23 mouse cellular contexts compared by ENCODE assay signal in genomic region chr1:20248169-20248568, GRCm38 (mm10).
"Had no signal": no experiment of that assay in that cellular context is flagged by ENCODE, and none has a peak within 500 bp of the region (broad histone marks: within the 10 kb centered on the region; RNA-seq: fewer than 3 reads in every experiment).

No protein-coding gene starts in this region.

- H3K36me3 ChIP-seq: lung, embryonic 15.5 days; midbrain, embryonic 10.5 days; midbrain, embryonic 12.5 days; neural tube, embryonic 13.5 days; neural tube, embryonic 15.5 days had no signal

- H3K4me2 ChIP-seq: lung, embryonic 15.5 days; midbrain, embryonic 12.5 days; neural tube, embryonic 13.5 days; neural tube, embryonic 15.5 days had no signal

- H3K9me3 ChIP-seq: lung, embryonic 15.5 days; megakaryocyte, embryonic 14.5 days; midbrain, embryonic 10.5 days; midbrain, embryonic 12.5 days; neural tube, embryonic 13.5 days; neural tube, embryonic 15.5 days had no signal

- ATAC-seq: liver, postnatal 0 days; lung, postnatal 0 days; midbrain, embryonic 16.5 days had no signal

- H3K4me1 ChIP-seq: lung, embryonic 15.5 days; megakaryocyte, embryonic 14.5 days; midbrain, embryonic 10.5 days; midbrain, embryonic 12.5 days; neural tube, embryonic 13.5 days; neural tube, embryonic 15.5 days had no signal

- H3K9ac ChIP-seq: liver, postnatal 0 days; lung, embryonic 15.5 days; midbrain, embryonic 12.5 days; neural tube, embryonic 13.5 days; neural tube, embryonic 15.5 days had no signal

- DNase-seq: liver, postnatal 0 days; lung, adult 2 months; lung, postnatal 14 days; lung, postnatal 36 days; midbrain, embryonic 14.5 days; retina, postnatal 1 day; right cerebral cortex, adult 18-20 months; right cerebral cortex, postnatal 25 days; right cerebral cortex, postnatal 4 days; spleen, adult 18-20 months; thymus, adult 18-20 months; thymus, postnatal 14 days; thymus, postnatal 36 days had no signal

- H3K27ac ChIP-seq: lung, embryonic 15.5 days; macrophage; midbrain, embryonic 10.5 days; midbrain, embryonic 12.5 days; neural tube, embryonic 13.5 days; neural tube, embryonic 15.5 days had no signal

- H3K27me3 ChIP-seq: lung, embryonic 15.5 days; megakaryocyte, embryonic 14.5 days; midbrain, embryonic 12.5 days; neural tube, embryonic 13.5 days; neural tube, embryonic 15.5 days had no signal

- H3K4me3 ChIP-seq: lung, embryonic 15.5 days; megakaryocyte, embryonic 14.5 days; midbrain, embryonic 10.5 days; midbrain, embryonic 12.5 days; myocyte; neural tube, embryonic 13.5 days; neural tube, embryonic 15.5 days had no signal
